Mouse (Mus musculus) C2C12 (cell line): ENCODE results near the gene Fli1. TPM values are rescaled to one million over a fixed set of nuclear protein-coding genes. Genes with fewer than 3 reads are reported as not detected.

Experiments used
- H3K27me3 ChIP-seq: one replicate; pipeline ENCODE4 v1.6.1; 2011; ENCODE audit not compliant: control insufficient read depth, insufficient read depth, insufficient read length
- H3K36me3 ChIP-seq: one replicate; pipeline ENCODE4 v1.6.1; 2011; ENCODE audit not compliant: control insufficient read depth, insufficient read depth
- H3K4me3 ChIP-seq: one replicate; pipeline ENCODE4 v1.5.1; 2011; ENCODE audit warnings: mild to moderate bottlenecking, control low read depth; ENCODE audit not compliant: poor library complexity, insufficient read depth, severe bottlenecking
- H3K79me2 ChIP-seq: one replicate; pipeline ENCODE4 v1.6.1; 2011; ENCODE audit not compliant: control insufficient read depth, insufficient read depth
- H3K79me3 ChIP-seq: one replicate; pipeline ENCODE4 v1.6.1; 2011; ENCODE audit warnings: low read depth, control low read depth
- H3ac ChIP-seq: one replicate; pipeline ENCODE3; 2011; ENCODE audit warnings: low read depth; ENCODE audit not compliant: control insufficient read depth, insufficient read length
- CEBPB ChIP-seq: IDR thresholded peaks from one replicate; pipeline ENCODE4 v1.6.1; 2011; ENCODE audit warnings: low read depth, mild to moderate bottlenecking, control low read depth, moderate library complexity
- CTCF ChIP-seq: IDR thresholded peaks from one replicate; pipeline ENCODE4 v1.5.1; 2011; ENCODE audit not compliant: control insufficient read depth, insufficient read depth, insufficient read length
- FOSL1 ChIP-seq: IDR thresholded peaks from one replicate; pipeline ENCODE4 v1.8.0; 2011; ENCODE audit warnings: mild to moderate bottlenecking, low read length; ENCODE audit not compliant: poor library complexity, insufficient read depth, severe bottlenecking
- MAX ChIP-seq: IDR thresholded peaks from one replicate; pipeline ENCODE4 v1.6.1; 2011; ENCODE audit warnings: mild to moderate bottlenecking, control low read depth
- MYOD1 ChIP-seq: IDR thresholded peaks from one replicate; pipeline ENCODE4 v1.6.1; 2011; ENCODE audit warnings: low read depth; ENCODE audit not compliant: control insufficient read depth, insufficient read length
- MYOG ChIP-seq: IDR thresholded peaks from one replicate; pipeline ENCODE4 v1.6.1; 2011; ENCODE audit not compliant: control insufficient read depth, insufficient read length; ENCODE audit errors: extremely low read depth
- USF1 ChIP-seq: IDR thresholded peaks from one replicate; pipeline ENCODE4 v1.6.1; 2011; ENCODE audit warnings: low read depth, mild to moderate bottlenecking, control low read depth, moderate library complexity
- polyA plus RNA-seq: library from polyadenylated mRNA; unstranded; fragments of >200 nt; fragmentation: generic; extraction: Trizol; gene quantifications from one replicate; pipeline ENCODE4 v1.2.1, GENCODE M21; 2012; ENCODE audit warnings: missing spikeins

The Fli1 gene
- polyA plus RNA-seq, 1 experiment: not detected

DNA sequence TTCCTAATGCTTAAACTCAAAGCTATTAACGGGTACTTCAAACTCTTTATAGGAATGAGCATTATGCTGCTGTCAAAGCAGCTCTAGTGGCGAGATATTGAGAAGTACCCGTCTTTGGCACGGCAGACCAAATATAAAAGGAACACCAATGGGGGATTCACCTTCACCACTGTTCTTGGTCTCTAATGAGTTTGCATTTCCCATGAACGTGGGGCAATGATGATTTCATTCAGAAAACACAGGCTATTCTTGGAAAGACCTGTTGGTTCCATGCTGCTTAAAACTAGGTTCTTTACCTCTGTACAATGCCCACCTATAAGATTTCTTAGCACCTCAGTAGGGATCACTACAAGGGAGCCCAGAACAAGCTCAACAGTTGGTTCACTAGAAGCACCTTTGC, 62.2 kb downstream of the Fli1 start:
- H3K27me3 ChIP-seq: peaks cover 73% of the 10 kb centered on the region
- no peak overlapping the region for H3K4me3 ChIP-seq
- H3ac ChIP-seq: no peak overlapping the region
- no peaks in the 10 kb centered on the region for H3K36me3 ChIP-seq
- H3K79me3 ChIP-seq: no peaks in the 10 kb centered on the region
- TF ChIP-seq MYOD1 (no peak), USF1 (no peak), CTCF (no peak), CEBPB (no peak)
- no peaks in the 10 kb centered on the region for H3K79me2 ChIP-seq

- Histone ChIP-seq H3K27me3 (peaks cover 77% of the 10 kb centered on the region), H3K79me3 (no peaks in the 10 kb centered on the region), H3K4me3 (no peak overlapping the region), H3ac (no peak overlapping the region), H3K79me2 (no peaks in the 10 kb centered on the region), H3K36me3 (no peaks in the 10 kb centered on the region)
- TF ChIP-seq MYOD1 (no peak), FOSL1 (no peak), MYOG (no peak), CTCF (no peak), MAX (no peak), CEBPB (no peak), USF1 (no peak)
Measured at GRCm38 (mm10) chr9:32478799-32479198, 63.9 kb downstream of the Fli1 start.

GRCm38 (mm10) chr9:32478087-32478486, 64.6 kb downstream of the Fli1 start:
- H3K79me3 ChIP-seq: no peaks in the 10 kb centered on the region
- no peak overlapping the region for H3ac ChIP-seq
- peaks cover 71% of the 10 kb centered on the region for H3K27me3 ChIP-seq
- no peaks in the 10 kb centered on the region for H3K79me2 ChIP-seq
- TF ChIP-seq FOSL1: no peak
- TF ChIP-seq MYOD1: no peak
- no peak for TF ChIP-seq CEBPB
- no peak for TF ChIP-seq MAX
- TF ChIP-seq MYOG: no peak
- TF ChIP-seq USF1: no peak
- no peak for TF ChIP-seq CTCF
- H3K4me3 ChIP-seq: no peak overlapping the region
- no peaks in the 10 kb centered on the region for H3K36me3 ChIP-seq

DNA sequence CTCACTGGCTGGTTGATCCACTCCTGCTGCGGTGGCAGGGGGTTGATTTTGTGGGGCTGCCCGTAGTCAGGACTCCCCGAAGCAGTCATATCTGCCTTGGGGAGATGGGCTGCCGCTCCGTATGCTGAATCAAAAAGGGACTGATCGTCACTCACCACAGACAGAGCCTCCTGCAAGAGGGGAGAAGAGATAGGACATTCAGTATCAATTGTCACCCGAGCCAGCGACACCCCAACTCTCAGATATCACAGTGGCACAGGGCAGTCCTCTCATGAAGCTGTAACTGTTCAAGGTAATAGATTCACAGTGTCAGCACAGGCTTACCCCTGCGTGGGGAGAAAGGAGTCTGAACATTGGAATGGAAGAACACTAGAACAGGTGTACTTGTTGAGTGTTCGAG, 66.1 kb downstream of the Fli1 start:
- no peak overlapping the region for H3ac ChIP-seq
- H3K36me3 ChIP-seq: no peaks in the 10 kb centered on the region
- H3K4me3 ChIP-seq: no peak overlapping the region
- H3K27me3 ChIP-seq: peaks cover 59% of the 10 kb centered on the region
- TF ChIP-seq FOSL1 (no peak), USF1 (no peak), MYOD1 (no peak), CTCF (no peak), MAX (no peak), CEBPB (no peak), MYOG (no peak)
- H3K79me2 ChIP-seq: no peaks in the 10 kb centered on the region
- no peaks in the 10 kb centered on the region for H3K79me3 ChIP-seq

- Histone ChIP-seq H3K79me2 (no peaks in the 10 kb centered on the region), H3ac (no peak overlapping the region), H3K36me3 (no peaks in the 10 kb centered on the region), H3K79me3 (no peaks in the 10 kb centered on the region), H3K4me3 (no peak overlapping the region), H3K27me3 (peaks cover 42% of the 10 kb centered on the region)
- no peak for TF ChIP-seq FOSL1
- TF ChIP-seq MYOG: no peak
- TF ChIP-seq USF1: no peak
- TF ChIP-seq CEBPB: no peak
- no peak for TF ChIP-seq CTCF
- no peak for TF ChIP-seq MAX
- TF ChIP-seq MYOD1: no peak
Measured at GRCm38 (mm10) chr9:32474621-32475390, 67.9 kb downstream of the Fli1 start.

DNA sequence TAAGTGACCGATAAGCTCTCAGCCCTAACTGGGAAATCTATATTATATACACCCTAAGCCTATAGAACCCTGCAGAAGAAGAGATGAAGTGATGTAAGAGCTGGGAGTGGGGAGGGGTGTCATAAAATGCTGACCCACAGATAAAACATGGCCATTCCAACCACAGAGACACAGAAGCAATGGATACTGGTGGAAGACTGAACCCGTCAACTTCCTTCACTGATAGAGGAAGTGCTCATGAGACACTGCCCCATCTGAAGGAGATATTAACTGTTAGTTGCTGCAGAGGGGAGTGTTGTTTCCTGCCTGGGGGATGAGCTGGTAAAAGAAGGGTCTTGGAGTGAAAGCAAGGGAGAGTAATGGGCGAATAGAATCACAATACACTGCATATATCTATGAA, 70.3 kb downstream of the Fli1 start:
- no peak for TF ChIP-seq USF1
- TF ChIP-seq MYOD1: no peak
- TF ChIP-seq CTCF: no peak
- no peak for TF ChIP-seq MAX
- no peak for TF ChIP-seq MYOG
- TF ChIP-seq CEBPB: no peak
- TF ChIP-seq FOSL1: no peak
- no peak overlapping the region for H3ac ChIP-seq
- no peaks in the 10 kb centered on the region for H3K36me3 ChIP-seq
- no peak overlapping the region for H3K4me3 ChIP-seq
- no peaks in the 10 kb centered on the region for H3K79me3 ChIP-seq
- peaks cover 44% of the 10 kb centered on the region for H3K27me3 ChIP-seq
- no peaks in the 10 kb centered on the region for H3K79me2 ChIP-seq
